Mouse (Mus musculus): ENCODE data around the gene Pnrc2. TPM values are rescaled to one million over a fixed set of nuclear protein-coding genes. Genes with fewer than 3 reads are reported as not detected.

The Pnrc2 gene
- polyA plus RNA-seq, 1 experiment from 2014 or later, result 226 TPM

DNA sequence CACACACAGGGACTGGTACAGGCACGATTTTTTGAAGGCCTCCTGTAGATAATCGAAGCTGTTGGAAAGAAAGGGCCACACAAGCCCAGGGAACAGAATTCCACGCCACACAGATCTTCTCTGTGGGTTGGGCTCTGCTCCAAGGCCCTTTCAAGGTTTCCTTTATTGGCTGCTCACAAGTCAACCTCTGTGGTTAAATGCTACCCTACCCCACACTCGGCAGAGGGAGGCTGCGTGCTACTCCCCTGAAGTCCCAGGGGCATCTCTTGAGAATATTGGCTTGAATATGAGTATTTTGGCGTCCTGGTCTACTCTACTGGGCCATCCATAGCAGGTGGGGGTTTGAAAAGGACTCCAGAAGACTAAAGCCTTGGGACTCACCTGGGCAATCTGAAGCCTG lies 22.5 kb upstream of the Pnrc2 start:
- H3K9ac ChIP-seq (ENCODE audit: low read depth, low read length), result no peak overlapping the region
- no peak overlapping the region for H3K4me3 ChIP-seq (ENCODE audit: low read depth, low read length)
- ATAC-seq (ENCODE audit: low FRiP score) (no peak), DNase-seq (ENCODE audit: low spot score) (no peak)
- no peak overlapping the region for H3K27ac ChIP-seq (ENCODE audit: low read depth, low read length)
- no peaks in the 10 kb centered on the region for H3K27me3 ChIP-seq (ENCODE audit: control insufficient read depth, insufficient read depth, low read length)
- no peak overlapping the region for H3K4me2 ChIP-seq (replicated peaks; ENCODE audit: low read depth, low read length)
- H3K4me1 ChIP-seq (replicated peaks; ENCODE audit: control insufficient read depth, insufficient read depth, low read length), result no peaks in the 10 kb centered on the region
- 87% methylated on average over 6 of the region's 6 CpGs for WGBS
- H3K36me3 ChIP-seq (ENCODE audit: control insufficient read depth, insufficient read depth, low read length), result no peaks in the 10 kb centered on the region
- H3K9me3 ChIP-seq (ENCODE audit: control insufficient read depth, low read length), result no peaks in the 10 kb centered on the region

DNA sequence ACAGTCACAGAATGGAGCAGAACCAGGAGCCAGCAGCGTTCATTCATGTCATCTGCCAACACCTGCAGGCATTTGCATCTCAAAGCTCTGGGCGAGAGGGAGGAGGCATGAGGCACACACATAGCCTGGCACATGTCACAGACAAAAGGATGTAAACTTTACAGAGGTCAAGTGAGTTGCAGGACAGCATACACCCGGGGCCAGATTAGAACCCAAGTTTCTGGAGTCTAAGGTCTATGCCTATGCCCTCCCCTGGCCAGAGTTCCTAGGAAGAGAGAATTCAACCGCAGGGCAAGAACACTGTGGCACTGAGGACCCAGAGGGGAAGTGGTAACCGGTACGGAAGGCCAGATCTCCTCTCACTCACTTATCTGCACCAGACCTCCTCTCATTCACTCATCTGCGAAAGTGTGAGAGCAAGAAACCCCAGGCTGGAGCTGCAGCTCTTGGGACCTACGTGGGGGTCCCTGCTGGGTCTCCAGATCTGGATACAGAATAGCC lies 21.5 kb upstream of the Pnrc2 start, which contains the start of gene Cnr2:
Gene Cnr2, plus strand, starts transcription at position 324 of the 501 bp plus-strand sequence.
- no peak within 1 kb of the TSS for H3K4me2 ChIP-seq (replicated peaks; ENCODE audit: low read depth, low read length)
- H3K36me3 ChIP-seq (ENCODE audit: control insufficient read depth, insufficient read depth, low read length), result no peaks in the 10 kb centered on the region
- no peak for DNase-seq (ENCODE audit: low spot score)
- H3K27ac ChIP-seq (ENCODE audit: low read depth, low read length), result no peak within 1 kb of the TSS
- no peak within 1 kb of the TSS for H3K9ac ChIP-seq (ENCODE audit: low read depth, low read length)
- no peak for ATAC-seq (ENCODE audit: low FRiP score)
- H3K27me3 ChIP-seq (ENCODE audit: control insufficient read depth, insufficient read depth, low read length), result no peaks in the 10 kb centered on the region
- H3K9me3 ChIP-seq (ENCODE audit: control insufficient read depth, low read length), result no peaks in the 10 kb centered on the region
- no peaks in the 10 kb centered on the region for H3K4me1 ChIP-seq (replicated peaks; ENCODE audit: control insufficient read depth, insufficient read depth, low read length)
- no peak within 1 kb of the TSS for H3K4me3 ChIP-seq (ENCODE audit: low read depth, low read length)
- WGBS, result 63% methylated on average over 8 of the region's 8 CpGs

DNA sequence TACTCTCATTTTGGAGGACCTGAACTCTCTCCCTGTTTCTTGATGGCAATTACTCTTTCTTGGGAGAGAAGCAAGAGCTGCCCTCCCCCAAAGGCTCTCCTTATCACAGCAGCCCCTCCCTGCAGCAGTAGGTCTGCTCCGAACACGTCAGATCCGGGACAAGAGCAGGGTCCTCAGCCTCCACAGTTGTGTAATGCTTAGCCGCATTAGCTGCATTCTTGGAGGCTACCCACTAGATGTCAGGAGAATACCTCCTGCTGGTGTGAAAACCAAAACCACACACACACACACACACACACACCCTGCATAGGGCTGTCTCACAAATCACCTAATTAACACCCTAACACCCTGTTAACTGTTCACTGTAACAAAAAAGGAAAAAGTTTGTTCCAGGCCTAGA lies 19.2 kb upstream of the Pnrc2 start:
- Histone ChIP-seq H3K4me1 (replicated peaks; ENCODE audit: control insufficient read depth, insufficient read depth, low read length) (no peaks in the 10 kb centered on the region), H3K4me2 (replicated peaks; ENCODE audit: low read depth, low read length) (no peak overlapping the region), H3K4me3 (ENCODE audit: low read depth, low read length) (no peak overlapping the region), H3K27me3 (ENCODE audit: control insufficient read depth, insufficient read depth, low read length) (no peaks in the 10 kb centered on the region), H3K9ac (ENCODE audit: low read depth, low read length) (no peak overlapping the region), H3K9me3 (ENCODE audit: control insufficient read depth, low read length) (no peaks in the 10 kb centered on the region), H3K27ac (ENCODE audit: low read depth, low read length) (no peak overlapping the region), H3K36me3 (ENCODE audit: control insufficient read depth, insufficient read depth, low read length) (no peaks in the 10 kb centered on the region)
- no peak for DNase-seq (ENCODE audit: low spot score)
- ATAC-seq (ENCODE audit: low FRiP score), result no peak
- 43% methylated on average over 4 of the region's 4 CpGs for WGBS

DNA sequence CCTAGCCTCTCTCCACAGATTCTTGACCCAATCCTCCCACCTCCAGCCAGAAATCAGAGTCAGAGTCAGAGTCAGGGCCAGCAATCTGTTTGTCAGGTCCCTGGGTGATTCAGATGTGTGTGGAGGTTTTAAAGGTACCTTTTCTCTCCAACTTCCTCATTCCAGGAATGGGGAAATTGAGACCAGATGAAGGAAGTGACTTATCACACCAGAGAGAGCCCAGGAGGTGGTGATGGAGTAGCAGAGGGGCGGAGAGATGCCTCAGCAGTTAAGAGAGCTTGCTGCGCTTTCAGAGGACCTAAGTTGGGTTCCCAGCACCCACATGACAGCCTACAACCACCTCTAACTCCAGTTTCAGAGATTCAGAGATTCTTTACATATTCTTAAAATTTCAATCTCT lies 17.9 kb upstream of the Pnrc2 start:
- ATAC-seq (ENCODE audit: low FRiP score) (no peak), DNase-seq (ENCODE audit: low spot score) (no peak)
- no peaks in the 10 kb centered on the region for H3K4me1 ChIP-seq (replicated peaks; ENCODE audit: control insufficient read depth, insufficient read depth, low read length)
- WGBS, result 90% methylated on average over 2 of the region's 2 CpGs
- H3K4me2 ChIP-seq (replicated peaks; ENCODE audit: low read depth, low read length), result no peak overlapping the region
- H3K4me3 ChIP-seq (ENCODE audit: low read depth, low read length), result no peak overlapping the region
- H3K9ac ChIP-seq (ENCODE audit: low read depth, low read length), result no peak overlapping the region
- H3K36me3 ChIP-seq (ENCODE audit: control insufficient read depth, insufficient read depth, low read length), result no peaks in the 10 kb centered on the region
- no peaks in the 10 kb centered on the region for H3K9me3 ChIP-seq (ENCODE audit: control insufficient read depth, low read length)
- no peak overlapping the region for H3K27ac ChIP-seq (ENCODE audit: low read depth, low read length)
- no peaks in the 10 kb centered on the region for H3K27me3 ChIP-seq (ENCODE audit: control insufficient read depth, insufficient read depth, low read length)

DNA sequence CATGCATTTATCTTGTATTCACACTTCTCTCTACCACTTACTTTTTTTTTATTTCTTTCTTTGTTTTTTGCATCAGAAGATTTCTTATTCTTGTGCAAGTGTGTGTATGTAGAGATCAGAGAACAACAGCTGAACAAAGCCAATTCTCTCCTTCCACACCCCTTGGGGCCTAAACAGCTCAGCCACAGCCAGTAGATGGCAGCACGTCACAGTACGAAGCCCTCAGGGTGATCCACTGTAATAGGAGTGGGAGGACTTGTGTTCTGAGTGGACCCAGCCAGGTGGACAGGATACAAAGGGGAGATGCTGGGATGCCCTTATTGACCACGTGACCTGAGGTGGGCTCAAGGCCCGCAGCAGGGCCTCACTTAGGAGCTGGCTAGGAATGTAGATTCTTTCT lies 16.2 kb upstream of the Pnrc2 start:
- ATAC-seq (ENCODE audit: low FRiP score), result peak; percentile 45; the same call in 1 of the 2 replicates
- H3K4me1 ChIP-seq (replicated peaks; ENCODE audit: control insufficient read depth, insufficient read depth, low read length), result no peaks in the 10 kb centered on the region
- no peak overlapping the region for H3K4me2 ChIP-seq (replicated peaks; ENCODE audit: low read depth, low read length)
- no peak overlapping the region for H3K9ac ChIP-seq (ENCODE audit: low read depth, low read length)
- WGBS, result 7% methylated on average over 4 of the region's 4 CpGs
- H3K4me3 ChIP-seq (ENCODE audit: low read depth, low read length), result no peak overlapping the region
- no peaks in the 10 kb centered on the region for H3K36me3 ChIP-seq (ENCODE audit: control insufficient read depth, insufficient read depth, low read length)
- no peaks in the 10 kb centered on the region for H3K27me3 ChIP-seq (ENCODE audit: control insufficient read depth, insufficient read depth, low read length)
- DNase-seq (ENCODE audit: low spot score), result peak; percentile 80
- no peak overlapping the region for H3K27ac ChIP-seq (ENCODE audit: low read depth, low read length)
- no peaks in the 10 kb centered on the region for H3K9me3 ChIP-seq (ENCODE audit: control insufficient read depth, low read length)

GRCm38 (mm10) chr4:135889146-135889883 lies 15.7 kb upstream of the Pnrc2 start:
- Histone ChIP-seq H3K9ac (ENCODE audit: low read depth, low read length) (no peak overlapping the region), H3K27ac (ENCODE audit: low read depth, low read length) (no peak overlapping the region), H3K4me1 (replicated peaks; ENCODE audit: control insufficient read depth, insufficient read depth, low read length) (no peaks in the 10 kb centered on the region), H3K27me3 (ENCODE audit: control insufficient read depth, insufficient read depth, low read length) (no peaks in the 10 kb centered on the region), H3K4me2 (replicated peaks; ENCODE audit: low read depth, low read length) (no peak overlapping the region), H3K9me3 (ENCODE audit: control insufficient read depth, low read length) (no peaks in the 10 kb centered on the region), H3K36me3 (ENCODE audit: control insufficient read depth, insufficient read depth, low read length) (no peaks in the 10 kb centered on the region), H3K4me3 (ENCODE audit: low read depth, low read length) (no peak overlapping the region)
- ATAC-seq (ENCODE audit: low FRiP score) (no peak), DNase-seq (ENCODE audit: low spot score) (peak; percentile 27)
- WGBS, result 80% methylated on average over 7 of the region's 7 CpGs

DNA sequence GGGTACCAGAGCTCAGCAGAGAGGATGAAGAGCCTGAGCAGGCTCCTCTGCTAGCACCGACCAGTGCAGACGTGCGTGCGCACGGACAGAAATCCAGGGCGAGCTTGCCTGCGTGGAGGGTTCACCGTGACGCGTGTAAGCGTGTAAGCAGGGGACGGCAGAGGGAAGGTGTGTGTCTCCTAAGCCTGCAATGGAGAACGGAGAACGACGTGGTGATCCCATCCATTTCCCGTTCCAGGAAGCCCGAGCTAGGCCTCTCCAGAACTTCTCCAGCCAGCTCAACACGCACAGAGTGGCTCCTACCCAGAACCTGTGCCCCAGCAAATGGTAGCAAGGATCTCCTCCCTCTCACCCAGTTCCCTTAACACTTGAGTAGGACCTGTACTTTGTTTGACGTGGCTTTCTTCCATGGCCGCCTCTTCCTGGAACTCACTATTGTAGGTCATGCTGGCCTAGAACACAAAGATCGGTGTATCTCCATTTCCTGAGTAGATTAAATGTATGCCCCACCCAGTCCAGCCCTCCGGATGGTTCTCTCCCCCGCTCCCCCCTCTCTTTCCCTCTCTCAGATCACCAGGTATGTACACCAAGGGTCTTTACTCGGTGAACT lies 14.9 kb upstream of the Pnrc2 start:
- Histone ChIP-seq H3K4me1 (replicated peaks; ENCODE audit: control insufficient read depth, insufficient read depth, low read length) (no peaks in the 10 kb centered on the region), H3K9me3 (ENCODE audit: control insufficient read depth, low read length) (no peaks in the 10 kb centered on the region), H3K9ac (ENCODE audit: low read depth, low read length) (no peak overlapping the region), H3K27ac (ENCODE audit: low read depth, low read length) (no peak overlapping the region), H3K27me3 (ENCODE audit: control insufficient read depth, insufficient read depth, low read length) (no peaks in the 10 kb centered on the region), H3K36me3 (ENCODE audit: control insufficient read depth, insufficient read depth, low read length) (no peaks in the 10 kb centered on the region), H3K4me3 (ENCODE audit: low read depth, low read length) (no peak overlapping the region), H3K4me2 (replicated peaks; ENCODE audit: low read depth, low read length) (no peak overlapping the region)
- no peak for ATAC-seq (ENCODE audit: low FRiP score)
- WGBS, result 89% methylated on average over 24 of the region's 24 CpGs
- DNase-seq (ENCODE audit: low spot score), result no peak

DNA sequence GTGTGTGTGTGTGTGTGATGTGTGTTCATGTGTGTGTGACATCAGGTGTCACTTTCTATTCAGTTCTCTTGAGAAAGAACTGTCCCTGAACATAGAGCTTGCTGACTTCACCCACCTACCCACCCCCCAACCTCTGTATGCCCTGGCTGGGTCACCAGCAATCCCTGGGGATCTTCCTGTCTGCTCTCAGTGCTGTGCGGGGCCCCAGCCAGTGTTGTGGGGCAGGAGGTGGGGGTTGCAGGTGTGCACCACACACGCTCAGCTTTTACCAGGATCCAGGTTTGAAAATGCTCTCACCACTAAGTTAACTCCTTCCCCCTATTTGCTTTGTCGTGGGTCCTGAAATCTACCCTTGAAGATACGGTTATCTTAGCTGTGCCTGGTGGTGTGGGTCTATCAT lies 12.5 kb upstream of the Pnrc2 start:
- no peak for ATAC-seq (ENCODE audit: low FRiP score)
- H3K9ac ChIP-seq (ENCODE audit: low read depth, low read length), result no peak overlapping the region
- H3K36me3 ChIP-seq (ENCODE audit: control insufficient read depth, insufficient read depth, low read length), result no peaks in the 10 kb centered on the region
- no peak overlapping the region for H3K4me2 ChIP-seq (replicated peaks; ENCODE audit: low read depth, low read length)
- no peaks in the 10 kb centered on the region for H3K9me3 ChIP-seq (ENCODE audit: control insufficient read depth, low read length)
- no peaks in the 10 kb centered on the region for H3K27me3 ChIP-seq (ENCODE audit: control insufficient read depth, insufficient read depth, low read length)
- WGBS, result 80% methylated on average over 4 of the region's 4 CpGs
- H3K4me1 ChIP-seq (replicated peaks; ENCODE audit: control insufficient read depth, insufficient read depth, low read length), result 0 out of 2 replicates have a peak, but pooled peaks cover 2% of the 10 kb centered on the region
- no peak overlapping the region for H3K4me3 ChIP-seq (ENCODE audit: low read depth, low read length)
- no peak for DNase-seq (ENCODE audit: low spot score)
- H3K27ac ChIP-seq (ENCODE audit: low read depth, low read length), result no peak overlapping the region

GRCm38 (mm10) chr4:135885676-135886075 lies 12.0 kb upstream of the Pnrc2 start:
- WGBS, result 92% methylated on average over 12 of the region's 12 CpGs
- ATAC-seq (ENCODE audit: low FRiP score), result no peak

More at GRCm38 (mm10) chr4:135885676-135886075, 12.0 kb upstream of the Pnrc2 start:
- Histone ChIP-seq H3K4me3 (ENCODE audit: low read depth, low read length) (no peak overlapping the region), H3K4me1 (replicated peaks; ENCODE audit: control insufficient read depth, insufficient read depth, low read length) (0 out of 2 replicates have a peak, but pooled peaks cover 2% of the 10 kb centered on the region), H3K27ac (ENCODE audit: low read depth, low read length) (no peak overlapping the region), H3K4me2 (replicated peaks; ENCODE audit: low read depth, low read length) (no peak overlapping the region), H3K36me3 (ENCODE audit: control insufficient read depth, insufficient read depth, low read length) (no peaks in the 10 kb centered on the region), H3K27me3 (ENCODE audit: control insufficient read depth, insufficient read depth, low read length) (no peaks in the 10 kb centered on the region), H3K9ac (ENCODE audit: low read depth, low read length) (no peak overlapping the region), H3K9me3 (ENCODE audit: control insufficient read depth, low read length) (no peaks in the 10 kb centered on the region)
- DNase-seq (ENCODE audit: low spot score), result no peak
